Mouse (Mus musculus) gastrocnemius, postnatal 25 days (tissue): Measurements from ENCODE around the gene Fas. TPM values are rescaled to one million over a fixed set of nuclear protein-coding genes. Genes with fewer than 3 reads are reported as not detected.
A peak's percentile ranks its signal among the peaks of the same experiment; 100 is the strongest.

Experiments
- DNase-seq: peaks from one replicate; pipeline ENCODE4 v3.0.0; 2022
- long read RNA-seq, 2 experiments: library from polyadenylated mRNA; stranded (forward); transcript quantifications; one replicate each; pipeline ENCODE4 v2.0.0; 2021
- total RNA-seq, 2 experiments: library from RNA; stranded (reverse); gene quantifications; 1 replicate in 1 of 2; 2 replicates in 1 of 2; pipeline ENCODE4 v1.2.3; 2021

Fas gene
- total RNA-seq: 1 to 10 TPM; 3.7 to 5.5 TPM
- long read RNA-seq, experiment 1, partial matches to known transcripts: 0 of 4 reads
- long read RNA-seq, experiment 1, other reads (novel, unspliced or antisense): 2 of 4 reads
- long read RNA-seq, experiment 2, transcript Fas-201 (9 exons, 1,481 nt): major isoform, 5 of 7 reads
- long read RNA-seq, experiment 2, partial matches to known transcripts: 2 of 7 reads
- long read RNA-seq, experiment 2, other reads (novel, unspliced or antisense): 0 of 7 reads

- peak; percentile 82 for DNase-seq
Observed at GRCm38 (mm10) chr19:34289948-34290789, at the start of gene Fas. Fas (plus strand) TSS chr19:34290666.

GRCm38 (mm10) chr19:34241247-34241915 is 49.1 kb upstream of the Fas start:
- DNase-seq: no peak

GRCm38 (mm10) chr19:34242925-34243324 is 47.5 kb upstream of the Fas start:
- DNase-seq: no peak

GRCm38 (mm10) chr19:34244056-34244455 is 46.4 kb upstream of the Fas start:
- no peak for DNase-seq

- no peak for DNase-seq
Observed at GRCm38 (mm10) chr19:34248558-34248957, 41.9 kb upstream of the Fas start.

GRCm38 (mm10) chr19:34250621-34251020 is 39.8 kb upstream of the Fas start:
- DNase-seq: no peak

- DNase-seq: no peak
Observed at GRCm38 (mm10) chr19:34251900-34252299, 38.6 kb upstream of the Fas start.

- DNase-seq: no peak
Observed at GRCm38 (mm10) chr19:34252450-34252849, 38.0 kb upstream of the Fas start.

- DNase-seq: no peak
Observed at GRCm38 (mm10) chr19:34254101-34254879, 36.2 kb upstream of the Fas start.

- DNase-seq: no peak
Observed at GRCm38 (mm10) chr19:34254880-34255681, 35.4 kb upstream of the Fas start, which contains the start of gene Acta2. Acta2 (minus strand) TSS chr19:34255590.

GRCm38 (mm10) chr19:34256149-34256548 is 34.3 kb upstream of the Fas start:
- no peak for DNase-seq

- DNase-seq: no peak
Observed at GRCm38 (mm10) chr19:34256936-34257335, 33.5 kb upstream of the Fas start.

- DNase-seq: no peak
Observed at GRCm38 (mm10) chr19:34262273-34262974, 28.0 kb upstream of the Fas start.

GRCm38 (mm10) chr19:34265604-34266193 is 24.8 kb upstream of the Fas start:
- no peak for DNase-seq

- no peak for DNase-seq
Observed at GRCm38 (mm10) chr19:34268991-34269390, 21.5 kb upstream of the Fas start.

GRCm38 (mm10) chr19:34270106-34270726 is 20.2 kb upstream of the Fas start:
- no peak for DNase-seq

- DNase-seq: no peak
Observed at GRCm38 (mm10) chr19:34270824-34271464, 19.5 kb upstream of the Fas start.

- no peak for DNase-seq
Observed at GRCm38 (mm10) chr19:34273073-34273472, 17.4 kb upstream of the Fas start.

- no peak for DNase-seq
Observed at GRCm38 (mm10) chr19:34278078-34278477, 12.4 kb upstream of the Fas start.
